Mouse (Mus musculus) MN1 (cell line): ENCODE results near the gene Unc13c.

Experiments used
- DNase-seq: peaks from one replicate; pipeline ENCODE4 v3.0.0-alpha.2; 2016; ENCODE audit warnings: low spot score

The Unc13c gene

GRCm38 (mm10) chr9:73625171-73625570, 343.6 kb downstream of the Unc13c start:
- DNase-seq = no peak

GRCm38 (mm10) chr9:73612896-73613295, 355.9 kb downstream of the Unc13c start:
- DNase-seq = no peak

DNA sequence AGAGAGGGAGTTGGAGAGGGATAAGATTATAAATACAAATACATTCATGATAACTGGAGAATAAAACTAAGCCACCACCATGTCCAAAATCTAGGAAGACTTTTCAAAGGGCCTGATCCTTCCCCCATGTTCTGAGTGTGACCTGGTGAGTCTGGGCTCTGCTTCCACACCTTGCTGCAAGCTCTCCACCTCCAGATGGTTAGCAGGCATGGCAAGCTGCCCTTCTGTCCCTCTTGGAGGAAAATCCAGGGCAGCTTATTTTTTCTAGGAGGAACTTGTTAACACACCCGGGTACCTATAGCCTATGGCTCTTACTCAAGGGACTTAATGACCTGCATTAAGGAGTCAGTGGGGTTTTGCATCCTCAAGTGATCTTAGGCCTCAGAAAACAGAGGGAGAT, 364.8 kb downstream of the Unc13c start:
- DNase-seq = no peak

- DNase-seq = no peak
Measured at GRCm38 (mm10) chr9:73565558-73565957, 403.2 kb downstream of the Unc13c start.

GRCm38 (mm10) chr9:73560037-73560436, 408.7 kb downstream of the Unc13c start:
- no peak for DNase-seq

GRCm38 (mm10) chr9:73557805-73558204, 411.0 kb downstream of the Unc13c start:
- DNase-seq = no peak

- no peak for DNase-seq
Measured at GRCm38 (mm10) chr9:73555354-73555753, 413.4 kb downstream of the Unc13c start.

GRCm38 (mm10) chr9:73472568-73472967, 496.2 kb downstream of the Unc13c start:
- DNase-seq = no peak

DNA sequence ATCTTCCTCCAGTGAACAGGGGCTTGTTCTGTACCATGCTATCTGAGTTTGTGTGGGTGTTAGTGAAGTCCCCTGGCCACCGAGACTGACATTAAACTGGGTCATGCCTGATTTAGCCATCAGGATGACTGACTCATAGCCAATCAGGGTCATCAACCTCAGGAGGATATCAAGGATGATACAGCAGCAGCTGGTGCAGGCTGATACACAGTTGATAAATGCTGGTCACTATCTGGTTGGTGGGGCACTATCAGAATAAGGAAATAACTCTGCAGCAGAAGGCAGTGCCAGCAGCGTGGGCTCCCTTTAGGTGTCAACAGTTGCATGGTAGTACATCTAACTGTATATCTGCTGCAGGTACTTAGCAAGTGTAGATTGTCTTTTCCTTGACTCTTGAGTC, 506.7 kb downstream of the Unc13c start:
- DNase-seq = no peak

DNA sequence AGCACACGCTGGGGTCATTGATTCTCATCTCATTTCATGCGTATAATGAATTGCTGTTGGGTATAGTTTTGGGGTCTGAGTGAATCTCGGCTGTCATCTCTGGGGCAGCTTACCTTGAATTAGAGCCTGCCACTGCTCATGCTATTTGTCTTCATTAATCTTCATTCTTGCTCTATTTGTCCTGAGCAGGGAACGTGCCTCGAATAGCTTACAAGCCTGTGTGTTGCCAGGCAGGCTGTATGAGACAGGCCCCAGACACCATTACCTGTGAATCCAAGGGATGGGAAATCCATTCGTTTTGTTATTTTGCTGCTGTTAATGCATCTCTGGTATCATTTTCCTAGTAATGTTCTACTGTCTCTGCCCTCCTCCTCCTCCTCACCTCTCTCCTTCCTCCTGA, 518.8 kb downstream of the Unc13c start:
- no peak for DNase-seq

DNA sequence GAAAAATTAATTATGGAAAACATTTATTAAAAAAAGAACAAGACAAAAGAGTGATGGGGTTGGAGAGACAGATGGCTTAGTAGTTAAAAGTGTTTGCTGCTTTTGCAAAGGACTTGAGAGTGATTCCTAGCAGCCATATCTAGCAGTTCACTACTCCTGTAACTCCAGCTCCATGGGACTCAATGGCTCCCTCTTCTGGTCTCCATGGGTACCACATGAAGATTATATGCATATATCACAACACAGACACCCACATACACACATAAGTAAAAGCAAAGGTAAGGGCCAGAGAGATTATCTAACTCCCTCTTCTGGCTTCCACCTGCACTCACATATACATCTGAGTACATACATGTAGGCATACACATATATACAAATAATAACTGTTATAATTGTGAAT, 519.5 kb downstream of the Unc13c start:
- no peak for DNase-seq

DNA sequence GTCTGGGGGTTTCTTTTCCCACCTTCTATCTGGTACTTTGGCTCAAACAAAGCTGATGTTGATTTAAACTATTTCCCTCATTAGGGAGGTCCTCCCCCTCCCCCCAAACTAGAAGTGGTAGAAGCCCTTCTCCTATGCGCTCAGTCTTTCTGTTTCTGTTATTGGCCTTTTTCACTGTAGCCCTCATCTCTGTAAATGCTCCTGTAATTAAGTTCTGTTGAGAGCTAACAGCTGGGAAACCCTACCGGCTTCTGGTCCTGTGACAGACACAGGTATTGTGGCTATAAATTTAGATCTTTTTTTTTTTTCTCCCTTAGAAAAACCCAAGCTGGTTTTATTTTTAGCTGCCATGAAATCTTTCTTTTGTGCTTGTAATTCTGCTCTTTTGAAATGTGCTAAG, 536.8 kb downstream of the Unc13c start:
- no peak for DNase-seq
